Mouse (Mus musculus) erythroblast, embryonic 14.5 days (primary cell): ENCODE data around the gene Kdm4c.

Source experiments
- GATA1 ChIP-seq: IDR thresholded peaks from 2 replicates; pipeline ENCODE4 v1.6.1; 2012; ENCODE audit warnings: low read length, inconsistent platforms, mixed read lengths
- TAL1 ChIP-seq: IDR thresholded peaks from 3 replicates; pipeline ENCODE4 v1.6.1; 2012; ENCODE audit warnings: low read length, inconsistent platforms, mixed read lengths

GRCm38 (mm10) chr4:74231405-74231804 lies 10.9 kb upstream of the Kdm4c start:
- TF ChIP-seq GATA1 (no peak), TAL1 (no peak)
